Mouse (Mus musculus): ENCODE measurements at regions not wholly inside any gene's neighbourhood (a gene's known extent, or its start where the extent isn't known, plus 50 kb on each side); places are given as distances from the start of the nearest gene placed in this dataset.

GRCm38 (mm10) chr12:25162843-25163242 lies 65.9 kb upstream of the Id2 start:
- DNase-seq (ENCODE audit: low read depth, low spot score) = no peak

GRCm38 (mm10) chr12:25161939-25162338 lies 65.0 kb upstream of the Id2 start:
- DNase-seq (ENCODE audit: low read depth, low spot score) = no peak

- no peak for DNase-seq (ENCODE audit: low read depth, low spot score)
Observed at GRCm38 (mm10) chr12:25160990-25161843, 64.3 kb upstream of the Id2 start.

- DNase-seq (ENCODE audit: low read depth, low spot score) = no peak
Observed at GRCm38 (mm10) chr12:25159091-25159490, 62.2 kb upstream of the Id2 start.

GRCm38 (mm10) chr12:25157238-25157637 lies 60.3 kb upstream of the Id2 start:
- no peak for DNase-seq (ENCODE audit: low read depth, low spot score)

GRCm38 (mm10) chr12:25155396-25155795 lies 58.5 kb upstream of the Id2 start:
- DNase-seq (ENCODE audit: low read depth, low spot score) = no peak

- DNase-seq (ENCODE audit: low read depth, low spot score) = no peak
Observed at GRCm38 (mm10) chr12:25148099-25148498, 51.2 kb upstream of the Id2 start.
